Mouse (Mus musculus): ENCODE measurements around the gene Prim1.
"Not testable (repeated sequence)": the region's sequence is repeated elsewhere in the genome, so short reads cannot be mapped to it uniquely, and the experiment has no call there.

The Prim1 gene

DNA sequence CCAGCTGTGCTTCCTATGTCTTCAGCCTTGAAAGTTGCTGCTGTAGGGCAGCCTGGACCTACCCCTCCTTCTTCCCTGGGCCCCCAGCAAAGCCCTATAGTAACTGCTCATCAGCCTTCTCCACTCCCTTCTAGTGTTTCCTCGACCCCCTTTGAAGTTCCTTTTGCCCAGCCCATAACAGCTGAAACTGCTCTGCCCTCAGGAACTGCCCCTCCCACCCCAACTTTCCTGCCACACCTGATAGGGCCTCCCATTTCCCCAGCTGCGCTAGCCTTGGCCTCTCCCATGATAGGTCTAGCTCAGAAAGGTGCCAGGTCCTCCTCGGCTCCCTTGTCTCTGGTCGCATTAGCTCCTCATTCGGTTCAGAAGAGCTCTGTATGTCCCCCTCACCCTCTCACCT, 24.2 kb downstream of the Prim1 start:
- DNase-seq, result no peak

DNA sequence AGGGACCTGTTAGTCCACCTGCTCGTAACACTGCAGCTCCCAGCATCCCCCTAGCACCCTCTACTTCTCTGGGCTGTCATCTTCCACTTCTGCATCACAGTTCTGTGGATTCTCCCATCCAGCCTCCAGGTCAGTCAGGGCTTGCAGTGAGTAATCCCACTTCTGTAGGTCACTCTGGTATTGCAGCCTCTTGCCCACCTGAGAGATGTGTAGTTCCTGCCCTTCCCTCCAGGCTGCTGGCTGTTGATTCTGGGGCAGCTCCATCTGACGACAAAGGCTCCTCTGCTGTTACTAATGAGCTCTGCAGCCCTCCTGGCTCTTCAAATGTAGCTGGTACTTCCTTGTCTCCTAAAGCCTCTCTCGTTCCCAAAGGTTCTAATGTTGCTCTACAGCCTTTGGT, 24.9 kb downstream of the Prim1 start:
- no peak for DNase-seq

DNA sequence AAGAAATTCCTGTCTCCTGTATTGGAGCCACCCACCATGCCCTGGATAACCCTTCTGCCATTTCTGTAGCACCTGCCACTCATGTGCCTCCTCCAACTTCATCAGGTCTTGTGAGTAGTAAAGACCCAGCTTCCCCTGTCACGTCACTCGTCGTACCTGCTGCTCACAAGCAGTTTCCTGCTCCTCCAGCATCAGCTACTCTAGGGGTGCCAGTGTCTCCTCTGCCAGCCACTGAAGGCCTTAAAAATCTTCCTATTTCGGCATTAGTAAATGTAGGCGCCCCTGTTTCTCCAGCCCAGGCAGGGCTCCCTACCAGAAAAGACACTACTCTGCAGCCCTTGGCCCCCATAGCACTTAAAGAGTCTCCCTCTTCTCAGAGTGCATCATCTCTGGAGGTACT, 25.3 kb downstream of the Prim1 start:
- no peak for DNase-seq

DNA sequence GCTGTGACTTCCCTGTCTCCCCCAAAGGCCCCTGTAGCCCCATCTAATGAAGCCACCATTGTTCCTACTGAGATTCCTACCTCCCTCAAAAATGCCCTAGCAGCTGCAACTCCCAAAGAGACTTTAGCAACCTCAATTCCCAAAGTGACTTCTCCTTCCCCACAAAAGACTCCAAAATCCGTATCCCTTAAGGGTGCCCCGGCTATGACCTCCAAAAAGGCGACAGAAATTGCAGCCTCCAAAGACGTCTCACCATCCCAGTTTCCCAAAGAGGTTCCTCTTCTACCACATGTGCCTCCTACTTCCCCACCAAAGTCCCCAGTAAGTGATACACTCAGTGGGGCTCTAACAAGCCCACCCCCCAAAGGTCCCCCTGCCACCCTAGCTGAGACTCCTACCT, 26.7 kb downstream of the Prim1 start:
- DNase-seq, result no peak

DNA sequence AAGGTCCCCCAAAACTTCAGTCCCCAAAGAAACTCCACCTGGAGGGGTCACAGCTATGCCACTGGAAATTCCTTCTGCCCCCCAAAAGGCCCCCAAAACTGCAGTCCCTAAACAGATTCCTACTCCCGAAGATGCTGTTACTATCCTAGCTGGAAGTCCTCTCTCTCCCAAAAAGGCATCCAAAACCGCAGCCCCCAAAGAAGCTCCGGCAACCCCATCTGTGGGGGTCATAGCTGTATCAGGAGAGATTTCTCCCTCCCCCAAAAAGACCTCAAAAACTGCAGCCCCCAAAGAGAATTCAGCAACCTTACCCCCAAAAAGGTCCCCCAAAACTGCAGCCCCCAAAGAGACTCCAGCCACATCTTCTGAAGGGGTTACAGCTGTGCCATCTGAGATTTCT, 27.5 kb downstream of the Prim1 start:
- DNase-seq, result no peak

DNA sequence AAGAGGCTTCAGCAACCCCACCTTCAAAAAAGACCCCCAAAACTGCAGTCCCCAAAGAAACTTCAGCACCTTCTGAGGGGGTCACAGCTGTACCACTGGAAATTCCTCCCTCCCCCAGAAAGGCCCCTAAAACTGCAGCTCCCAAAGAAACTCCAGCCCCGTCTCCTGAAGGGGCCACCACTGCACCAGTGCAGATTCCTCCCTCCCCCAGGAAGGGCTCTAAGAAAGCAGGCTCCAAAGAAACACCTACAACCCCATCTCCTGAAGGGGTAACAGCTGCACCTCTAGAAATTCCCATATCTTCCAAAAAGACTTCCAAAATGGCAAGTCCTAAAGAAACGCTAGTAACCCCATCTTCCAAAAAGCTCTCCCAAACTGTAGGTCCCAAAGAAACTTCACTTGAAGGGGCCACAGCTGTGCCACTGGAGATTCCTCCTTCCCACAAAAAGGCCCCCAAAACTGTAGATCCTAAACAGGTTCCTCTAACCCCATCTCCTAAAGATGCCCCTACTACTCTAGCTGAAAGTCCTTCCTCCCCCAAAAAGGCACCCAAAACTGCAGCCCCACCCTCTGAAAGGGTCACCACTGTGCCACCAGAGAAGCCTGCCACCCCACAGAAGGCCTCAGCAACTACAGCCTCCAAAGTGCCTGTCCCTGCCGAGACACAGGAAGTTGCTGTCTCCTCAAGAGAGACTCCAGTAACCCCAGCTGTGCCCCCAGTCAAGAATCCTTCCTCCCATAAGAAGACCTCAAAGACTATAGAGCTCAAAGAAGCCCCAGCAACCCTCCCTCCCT, 28.3 kb downstream of the Prim1 start:
- DNase-seq, result no peak

DNA sequence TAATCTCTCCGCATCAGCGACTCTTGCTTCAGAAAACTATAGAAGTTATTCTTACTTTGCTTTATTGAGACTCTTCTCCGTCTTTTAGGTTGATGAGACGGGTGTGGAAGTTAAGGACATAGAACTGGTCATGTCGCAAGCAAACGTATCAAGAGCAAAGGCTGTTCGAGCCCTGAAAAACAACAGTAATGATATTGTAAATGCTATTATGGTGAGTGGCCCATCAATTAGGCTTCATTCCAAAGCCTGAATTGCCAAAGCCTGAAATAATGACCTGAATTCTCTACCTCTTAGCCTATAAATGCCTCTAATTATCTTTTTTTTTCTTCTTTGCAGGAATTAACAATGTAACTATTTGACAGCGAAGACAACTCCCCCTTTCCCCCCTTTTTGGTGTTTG, 33.2 kb downstream of the Prim1 start:
- DNase-seq, result no peak

DNA sequence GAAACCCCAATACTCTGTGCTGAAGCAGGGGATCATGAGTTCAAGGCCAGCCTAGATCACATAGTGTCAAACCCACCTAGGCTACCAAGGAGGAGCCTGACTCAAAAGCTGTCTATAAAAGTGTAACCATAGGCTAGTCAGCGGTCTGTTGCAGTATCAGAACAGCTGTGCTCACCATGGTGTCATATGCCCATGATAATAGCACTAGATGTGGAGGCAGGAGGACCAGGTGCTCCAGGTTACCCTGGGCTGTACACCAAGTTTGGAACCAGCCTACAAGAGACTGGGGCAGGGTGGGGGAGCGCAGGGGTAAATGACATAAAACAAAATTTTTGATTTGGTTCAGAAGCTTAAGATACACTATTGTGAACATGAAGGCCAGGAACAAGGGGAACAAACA, 34.8 kb downstream of the Prim1 start:
- no peak for DNase-seq

DNA sequence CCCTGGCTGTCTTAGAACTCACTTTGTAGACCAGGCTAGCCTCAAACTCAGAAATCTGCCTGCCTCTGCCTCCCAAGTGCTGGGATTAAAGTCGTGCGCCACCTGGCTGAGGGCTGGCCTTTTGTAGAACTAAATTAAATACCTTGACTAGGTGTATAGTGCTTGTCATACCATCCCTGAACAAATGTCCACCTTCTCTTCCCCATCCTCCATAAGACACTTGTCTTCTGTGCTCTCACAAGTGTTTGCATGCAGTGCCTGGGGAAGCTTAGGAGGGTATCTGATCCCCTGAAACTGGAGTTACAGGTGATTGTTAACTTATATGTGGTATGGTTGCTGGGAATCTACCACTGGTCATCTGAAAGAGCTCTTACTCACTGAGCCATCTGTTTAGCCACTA, 35.4 kb downstream of the Prim1 start:
- no peak for DNase-seq

DNA sequence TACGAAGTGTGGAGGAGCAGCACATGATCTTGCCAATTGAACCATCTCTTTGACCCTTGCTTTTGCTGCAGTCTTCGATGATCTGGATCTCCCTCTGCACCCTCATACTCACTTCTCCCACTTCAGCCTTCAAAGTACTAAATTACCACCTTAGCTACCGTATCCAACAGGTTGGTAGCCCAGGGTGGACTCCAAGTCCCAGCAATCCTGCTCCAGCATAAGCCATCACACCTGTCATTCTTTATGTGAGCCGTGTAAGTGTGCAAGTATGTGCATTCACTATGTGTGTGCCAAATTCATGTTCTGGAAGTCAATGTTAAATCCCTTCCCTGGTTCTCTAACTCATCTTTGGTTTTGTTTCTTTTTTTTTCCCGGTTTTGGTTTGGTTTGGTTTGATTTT, 36.6 kb downstream of the Prim1 start:
- no peak for DNase-seq

DNA sequence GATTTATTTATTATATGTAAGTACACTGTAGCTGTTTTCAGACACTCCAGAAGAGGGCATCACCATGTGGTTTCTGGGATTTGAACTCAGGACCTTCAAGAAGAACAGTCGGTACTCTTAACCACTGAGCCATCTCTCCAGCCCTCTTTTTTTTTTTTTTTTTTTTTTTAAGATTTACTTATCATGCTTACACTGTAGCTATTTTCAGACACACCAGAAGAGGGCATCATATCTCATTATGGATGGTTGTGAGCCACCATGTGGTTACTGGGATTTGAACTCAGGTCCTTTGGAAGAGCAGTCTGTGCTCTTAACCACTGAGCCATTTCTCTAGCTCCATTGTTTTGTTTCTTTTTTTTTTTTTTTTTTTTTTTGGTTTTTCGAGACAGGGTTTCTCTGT, 37.2 kb downstream of the Prim1 start:
- not testable (repeated sequence) for DNase-seq

DNA sequence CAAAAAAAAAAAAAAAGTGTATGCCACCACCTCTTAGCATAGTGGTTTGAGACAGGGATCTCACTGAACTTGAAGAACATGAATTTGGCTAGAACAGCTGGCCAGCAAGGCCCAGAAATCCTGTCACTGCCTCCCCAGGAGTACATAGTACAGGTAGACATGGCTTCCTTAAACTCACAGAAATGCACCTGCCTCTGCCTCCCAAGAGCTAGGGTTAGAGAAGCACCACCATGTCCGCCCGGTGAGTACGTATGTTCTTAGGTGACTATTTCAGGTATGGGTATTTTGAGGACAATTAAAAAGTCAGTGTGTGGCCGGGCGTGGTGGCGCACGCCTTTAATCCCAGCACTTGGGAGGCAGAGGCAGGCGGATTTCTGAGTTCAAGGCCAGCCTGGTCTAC, 38.0 kb downstream of the Prim1 start:
- no peak for DNase-seq

DNA sequence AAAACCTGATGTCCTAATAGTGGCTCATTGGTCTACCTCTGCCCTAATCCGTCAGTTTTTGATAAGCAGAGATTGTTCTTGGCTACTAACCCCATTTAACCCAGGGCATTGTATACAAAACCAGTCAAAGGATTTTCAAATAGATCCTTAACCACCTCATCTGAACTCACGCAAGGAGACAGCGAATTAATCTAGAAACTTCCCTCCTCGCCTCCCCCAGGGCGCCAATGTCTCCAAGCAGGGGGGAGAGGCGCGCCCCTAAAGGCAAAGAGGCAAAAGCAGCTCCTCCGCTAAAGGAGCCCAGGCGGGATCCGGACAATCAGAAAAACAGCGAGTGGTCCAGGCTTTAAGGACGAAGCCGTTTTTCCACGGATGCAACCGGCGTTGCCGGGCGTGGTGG, 43.2 kb downstream of the Prim1 start:
- DNase-seq, result no peak

DNA sequence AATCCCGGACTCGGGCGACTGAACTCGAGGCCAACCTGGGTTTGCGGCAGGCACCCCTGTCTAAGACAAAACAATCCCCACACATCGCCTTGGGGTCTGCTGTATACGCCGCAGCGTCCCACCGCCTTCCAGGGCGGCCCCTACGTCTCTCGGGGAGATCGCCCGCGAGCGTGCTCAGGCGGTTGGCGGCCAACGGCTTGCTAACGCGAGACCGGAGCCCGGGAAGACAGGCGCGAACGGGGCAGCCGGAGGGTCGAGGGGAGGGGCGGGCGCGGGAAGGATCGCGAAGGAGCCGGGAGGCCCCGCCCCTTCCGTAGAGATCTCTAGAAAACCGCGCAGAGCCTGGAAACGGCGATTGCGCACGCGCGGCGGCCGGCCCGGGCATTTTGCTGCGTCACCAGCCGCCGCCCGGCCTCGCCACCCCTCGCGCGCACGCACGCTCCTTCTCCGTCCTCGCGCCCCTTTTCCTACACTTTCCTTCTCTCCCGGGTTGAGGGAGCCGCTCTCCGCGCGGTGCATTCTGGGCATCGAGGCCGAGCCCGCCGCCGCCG, 43.7 kb downstream of the Prim1 start, which contains the start of gene Ptges3:
Gene Ptges3, plus strand, starts transcription at position 354 of the 551 bp plus-strand sequence.
- DNase-seq, result peak; percentile 97

DNA sequence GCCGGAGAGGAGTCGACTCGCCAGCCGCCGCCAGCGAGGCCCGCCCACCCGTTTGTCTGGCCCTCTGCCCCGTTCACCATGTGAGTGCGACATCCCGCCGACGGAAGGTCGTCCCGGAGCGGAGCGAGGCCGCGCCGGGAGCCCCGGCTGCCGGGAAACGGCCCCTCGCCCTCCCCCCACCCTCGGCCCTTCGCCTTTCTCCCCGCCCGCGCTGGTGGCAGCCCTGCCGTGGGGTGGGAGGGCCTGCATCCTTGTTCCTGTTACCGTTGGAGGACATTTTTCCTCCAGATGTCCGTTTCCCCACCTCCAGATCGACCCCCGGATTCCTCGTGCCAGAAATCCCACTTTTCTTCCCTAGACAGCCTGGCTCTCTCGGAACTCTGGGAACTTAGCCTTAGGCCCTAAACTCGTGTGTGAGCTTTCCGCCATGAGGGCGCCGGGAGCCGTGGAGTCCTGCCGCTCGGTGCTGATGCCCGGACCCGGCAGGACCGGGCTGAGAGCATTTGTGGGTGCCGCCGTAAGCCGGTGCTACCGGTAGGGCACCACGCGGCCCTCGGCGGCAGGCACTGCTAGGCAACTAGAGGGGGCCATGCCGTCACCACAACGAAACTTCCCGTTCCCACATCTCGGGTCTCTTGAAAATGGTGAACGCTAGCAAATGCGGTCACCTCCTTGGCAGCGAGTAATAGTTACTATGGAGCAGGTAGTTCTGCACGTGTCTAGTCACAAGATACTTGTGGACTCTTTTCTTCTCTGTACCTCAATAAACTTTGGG, 44.4 kb downstream of the Prim1 start:
- no peak for DNase-seq

DNA sequence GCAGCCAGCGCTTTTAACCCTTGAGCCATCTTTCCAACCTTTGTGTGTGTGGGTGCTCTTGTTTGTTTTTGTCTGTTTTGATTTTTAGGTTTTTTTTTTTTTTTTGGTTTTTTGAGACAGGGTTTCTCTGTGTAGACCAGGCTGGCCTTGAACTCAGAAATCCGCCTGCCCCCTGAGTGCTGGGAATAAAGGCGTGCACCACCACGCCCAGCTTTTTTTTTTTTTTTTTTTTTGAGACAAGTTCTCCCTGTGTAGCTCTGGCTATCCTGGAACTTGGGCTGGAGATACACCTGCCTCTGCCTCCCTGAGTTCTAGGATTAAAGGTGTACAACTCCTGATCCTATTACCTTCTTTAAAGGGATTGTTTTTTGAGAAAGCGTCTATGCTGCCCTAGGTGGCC, 46.1 kb downstream of the Prim1 start:
- no peak for DNase-seq

DNA sequence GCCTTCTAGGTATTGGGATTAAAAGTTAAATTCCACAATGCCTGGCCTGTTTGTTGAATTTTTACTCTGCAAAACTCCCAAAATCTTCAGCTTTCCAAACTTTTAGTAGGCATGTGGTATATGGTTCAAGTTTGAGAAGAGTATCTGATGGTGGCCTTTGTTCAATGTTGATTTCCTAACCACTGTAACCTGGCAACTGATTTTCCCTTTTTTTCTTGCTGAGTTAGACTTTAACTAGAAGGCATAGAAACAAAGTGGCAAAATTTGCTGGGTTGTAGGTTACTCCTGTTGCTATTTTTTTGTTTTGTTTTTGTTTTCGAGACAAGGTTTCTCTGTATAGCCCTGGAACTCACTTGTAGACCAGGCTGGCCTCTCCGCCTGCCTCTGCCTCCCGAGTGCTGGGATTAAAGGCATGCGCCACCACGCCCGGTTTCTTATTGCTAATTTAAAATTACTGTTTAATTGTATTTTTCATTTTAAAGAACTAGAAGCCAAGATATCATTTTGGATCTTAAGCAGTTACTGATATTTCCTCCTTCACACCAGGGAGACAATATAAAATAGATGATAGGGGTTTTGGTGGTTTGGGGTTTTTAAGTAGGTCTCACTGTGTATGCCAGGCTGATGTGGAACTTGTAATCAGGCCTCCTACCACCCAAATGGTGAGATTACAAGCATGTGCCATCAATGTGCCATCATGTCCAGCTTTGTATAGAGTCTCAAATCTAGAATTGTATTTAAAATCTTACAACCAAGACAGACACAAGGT, 47.4 kb downstream of the Prim1 start:
- no peak for DNase-seq

DNA sequence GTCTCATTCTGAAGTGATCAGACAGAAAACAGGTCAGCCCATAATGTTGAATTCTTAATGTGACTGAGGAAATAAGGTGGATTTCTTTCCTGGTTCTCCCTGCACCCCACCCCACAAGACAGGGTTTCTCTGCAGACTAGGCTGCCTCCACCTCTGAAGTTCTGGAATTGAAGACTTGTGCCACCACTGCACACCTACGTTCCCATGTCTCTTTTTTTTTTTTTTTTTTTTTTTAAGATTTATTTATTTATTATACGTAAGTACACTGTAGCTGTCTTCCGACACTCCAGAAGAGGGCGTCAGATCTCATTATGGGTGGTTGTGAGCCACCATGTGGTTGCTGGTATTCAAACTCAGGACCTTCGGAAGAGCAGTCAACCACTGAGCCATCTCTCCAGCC, 51.1 kb downstream of the Prim1 start:
- DNase-seq, result no peak

DNA sequence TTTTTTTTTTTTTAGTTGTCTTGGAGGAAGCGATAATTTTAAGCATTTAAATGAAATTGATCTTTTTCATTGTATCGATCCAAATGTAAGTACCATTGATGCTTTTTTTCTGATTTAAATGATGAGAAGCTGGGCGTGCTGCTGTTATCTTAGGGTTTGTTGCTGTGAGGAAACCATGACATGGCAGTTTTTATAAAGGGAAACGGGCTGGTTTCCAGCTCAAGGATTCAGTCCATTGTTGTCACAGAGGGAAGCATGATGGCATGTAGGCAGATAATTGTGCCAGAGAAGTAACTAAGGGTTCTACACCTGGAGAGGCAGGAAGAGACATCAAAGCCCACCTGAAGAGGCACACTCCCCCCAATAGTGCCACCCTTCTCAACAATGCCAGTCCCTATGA, 54.2 kb downstream of the Prim1 start:
- no peak for DNase-seq

DNA sequence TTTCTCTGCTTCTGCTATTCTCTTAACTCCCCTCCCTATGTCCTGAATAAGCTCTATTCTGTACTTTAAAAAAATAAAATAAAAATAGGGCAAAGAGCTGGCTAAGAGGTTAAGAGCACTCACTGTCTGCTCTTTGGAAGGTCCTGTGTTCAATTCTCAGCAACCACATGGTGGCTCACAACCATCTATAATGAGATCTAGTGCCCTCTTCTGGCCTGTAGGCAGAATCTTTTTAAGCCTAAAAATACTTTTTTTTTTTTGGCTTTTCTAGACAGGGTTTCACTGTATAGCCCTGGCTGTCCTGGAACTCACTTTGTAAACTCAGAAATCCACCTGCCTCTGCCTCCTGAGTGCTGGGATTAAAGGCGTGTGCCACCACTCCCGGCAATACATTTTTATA, 55.5 kb downstream of the Prim1 start:
- DNase-seq, result not testable (repeated sequence)

DNA sequence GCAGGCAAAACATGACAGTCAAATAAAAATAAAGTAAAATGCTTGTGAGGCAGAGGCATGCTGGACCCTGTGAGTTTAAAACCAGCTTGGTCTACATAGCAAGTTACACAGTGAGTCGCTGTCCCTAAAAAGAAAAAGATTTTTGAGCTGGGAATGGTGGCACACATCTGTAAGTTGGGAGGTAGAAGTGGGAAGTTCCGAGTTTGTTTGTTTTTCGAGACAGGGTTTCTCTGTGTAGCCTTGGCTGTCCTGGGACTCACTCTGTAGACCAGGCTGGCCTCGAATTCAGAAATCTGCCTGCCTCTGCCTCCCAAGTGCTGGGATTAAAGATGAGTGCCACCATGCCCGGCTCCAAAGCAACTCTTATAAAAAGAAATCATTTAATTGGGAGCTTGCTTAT, 63.3 kb downstream of the Prim1 start:
- DNase-seq, result not testable (repeated sequence)
